Mouse (Mus musculus): ENCODE measurements at regions not wholly inside any gene's neighbourhood (a gene's known extent, or its start where the extent isn't known, plus 50 kb on each side); places are given as distances from the start of the nearest gene placed in this dataset.
A peak's percentile ranks its signal among the peaks of the same experiment; 100 is the strongest.

DNA sequence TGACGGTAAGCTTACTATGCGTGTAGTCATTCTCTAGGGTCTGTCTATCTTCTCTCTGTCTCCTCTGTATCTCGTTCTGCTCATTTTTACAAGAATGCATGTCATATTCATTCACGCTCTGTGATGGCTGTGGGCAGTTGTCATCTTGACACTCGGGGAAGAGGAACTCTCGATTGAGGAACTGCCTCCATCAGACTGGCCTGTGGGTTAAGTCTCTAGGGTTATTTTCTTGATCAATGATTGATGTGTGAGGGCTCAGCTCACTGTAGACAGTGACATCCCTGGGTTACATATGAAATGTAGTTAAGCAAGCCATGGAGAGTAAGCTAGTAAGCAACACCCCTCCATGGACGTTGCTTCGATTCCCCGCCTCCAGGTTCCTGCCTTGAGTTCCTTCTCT, 178.0 kb upstream of the Rreb1 start:
- 82% methylated on average over 9 of the region's 9 CpGs for WGBS
- H3K4me2 ChIP-seq (ENCODE audit: low read depth, low read length): no peak overlapping the region
- H3K4me1 ChIP-seq (ENCODE audit: control insufficient read depth, insufficient read depth, low read length): no peaks in the 10 kb centered on the region
- H3K27me3 ChIP-seq (ENCODE audit: control insufficient read depth, insufficient read depth, low read length): no peaks in the 10 kb centered on the region
- ATAC-seq (ENCODE audit: insufficient read depth, low FRiP score): no peak
- no peaks in the 10 kb centered on the region for H3K9me3 ChIP-seq (replicated peaks; ENCODE audit: control insufficient read depth, low read length)
- no peaks in the 10 kb centered on the region for H3K36me3 ChIP-seq (ENCODE audit: control insufficient read depth, insufficient read depth, low read length)
- no peak overlapping the region for H3K27ac ChIP-seq (ENCODE audit: low read length)
- no peak overlapping the region for H3K9ac ChIP-seq (ENCODE audit: low read length)
- no peak overlapping the region for H3K4me3 ChIP-seq (replicated peaks; ENCODE audit: low read length)

DNA sequence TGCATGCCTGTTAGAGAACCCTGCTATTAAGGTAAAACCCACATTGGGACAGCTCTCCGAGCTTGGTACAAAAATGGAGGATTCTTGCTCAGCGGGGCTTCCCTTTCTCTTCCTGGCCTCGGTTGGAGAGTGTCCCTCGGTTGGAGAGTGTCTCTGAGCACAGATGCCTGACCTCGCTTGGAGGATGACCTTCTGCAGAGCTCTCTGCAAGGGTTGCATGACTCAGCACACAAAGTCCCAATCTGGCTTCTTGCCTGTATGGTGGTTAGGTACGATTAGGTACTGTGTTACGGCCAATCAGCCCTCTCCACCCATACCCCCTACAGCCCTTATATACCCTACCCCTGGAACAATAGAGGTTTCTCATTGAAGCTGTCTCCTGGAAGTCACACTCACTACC, 177.1 kb upstream of the Rreb1 start:
- Histone ChIP-seq H3K4me1 (ENCODE audit: control insufficient read depth, insufficient read depth, low read length) (no peaks in the 10 kb centered on the region), H3K27ac (ENCODE audit: low read length) (no peak overlapping the region), H3K9me3 (replicated peaks; ENCODE audit: control insufficient read depth, low read length) (no peaks in the 10 kb centered on the region), H3K27me3 (ENCODE audit: control insufficient read depth, insufficient read depth, low read length) (no peaks in the 10 kb centered on the region), H3K4me3 (replicated peaks; ENCODE audit: low read length) (no peak overlapping the region), H3K4me2 (ENCODE audit: low read depth, low read length) (no peak overlapping the region), H3K36me3 (ENCODE audit: control insufficient read depth, insufficient read depth, low read length) (no peaks in the 10 kb centered on the region), H3K9ac (ENCODE audit: low read length) (no peak overlapping the region)
- 70% methylated on average over 7 of the region's 7 CpGs for WGBS
- no peak for ATAC-seq (ENCODE audit: insufficient read depth, low FRiP score)

DNA sequence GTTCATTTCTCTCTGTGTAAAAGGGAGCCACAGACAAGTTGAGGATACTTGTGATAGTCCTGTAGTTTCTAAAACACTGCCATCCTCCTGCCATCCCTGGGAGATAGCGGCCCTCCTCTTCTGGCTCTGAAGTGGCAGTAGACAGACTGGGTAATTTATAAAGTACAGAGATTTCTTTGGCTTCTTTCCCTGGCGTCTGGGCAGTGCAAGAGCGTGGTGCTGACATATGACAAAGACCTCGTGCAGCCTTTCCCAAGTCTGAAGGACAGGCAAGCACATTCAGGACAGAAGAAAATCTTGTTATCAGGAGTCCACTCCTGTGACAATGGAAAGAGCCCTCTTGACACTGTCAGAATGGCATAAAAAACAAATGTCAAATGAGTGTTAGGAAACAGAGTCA, 175.9 kb upstream of the Rreb1 start:
- no peaks in the 10 kb centered on the region for H3K36me3 ChIP-seq (ENCODE audit: control insufficient read depth, insufficient read depth, low read length)
- H3K27me3 ChIP-seq (ENCODE audit: control insufficient read depth, insufficient read depth, low read length): no peaks in the 10 kb centered on the region
- H3K4me2 ChIP-seq (ENCODE audit: low read depth, low read length): no peak overlapping the region
- H3K4me3 ChIP-seq (replicated peaks; ENCODE audit: low read length): no peak overlapping the region
- WGBS: 60% methylated on average over 4 of the region's 4 CpGs
- no peaks in the 10 kb centered on the region for H3K9me3 ChIP-seq (replicated peaks; ENCODE audit: control insufficient read depth, low read length)
- H3K9ac ChIP-seq (ENCODE audit: low read length): no peak overlapping the region
- no peak overlapping the region for H3K27ac ChIP-seq (ENCODE audit: low read length)
- no peak for ATAC-seq (ENCODE audit: insufficient read depth, low FRiP score)
- no peaks in the 10 kb centered on the region for H3K4me1 ChIP-seq (ENCODE audit: control insufficient read depth, insufficient read depth, low read length)

DNA sequence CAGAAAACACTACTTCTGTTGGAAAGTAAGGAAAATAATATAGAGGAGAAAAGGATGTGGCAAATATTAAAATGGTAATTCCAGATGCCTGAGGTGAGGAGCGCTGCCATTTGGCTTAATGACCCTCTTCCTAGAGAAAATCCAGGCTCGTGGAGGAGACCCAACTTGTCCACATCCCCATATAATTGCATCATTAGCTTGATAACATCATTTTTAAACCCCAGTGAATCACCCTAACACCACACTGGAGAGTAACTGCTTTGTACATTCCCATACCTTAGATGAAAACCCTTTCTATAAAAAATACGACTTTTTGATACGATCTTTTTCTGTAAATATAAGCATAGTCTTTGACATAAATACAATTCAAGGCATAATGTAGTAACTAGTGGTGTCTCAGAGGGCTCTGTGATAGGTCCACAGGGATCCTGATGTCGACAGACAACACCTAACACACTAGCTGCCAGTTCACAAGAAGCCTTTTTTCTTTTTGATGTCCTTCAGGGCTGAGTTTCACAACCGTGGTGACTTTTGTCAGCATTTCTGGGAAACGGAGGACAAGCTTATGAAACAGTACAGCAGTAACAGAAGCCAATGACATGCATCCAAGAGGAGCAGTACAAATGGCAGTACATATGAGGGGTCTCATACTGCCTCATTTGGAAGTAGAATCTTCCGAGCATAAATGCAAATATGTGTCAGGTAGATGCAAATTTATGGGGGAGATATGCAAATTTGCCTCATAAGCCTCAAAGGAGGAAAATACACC, 174.8 kb upstream of the Rreb1 start:
- H3K9ac ChIP-seq (ENCODE audit: low read length): no peak overlapping the region
- H3K36me3 ChIP-seq (ENCODE audit: control insufficient read depth, insufficient read depth, low read length): no peaks in the 10 kb centered on the region
- H3K9me3 ChIP-seq (replicated peaks; ENCODE audit: control insufficient read depth, low read length): no peaks in the 10 kb centered on the region
- WGBS: 76% methylated on average over 8 of the region's 8 CpGs
- no peaks in the 10 kb centered on the region for H3K27me3 ChIP-seq (ENCODE audit: control insufficient read depth, insufficient read depth, low read length)
- no peak for ATAC-seq (ENCODE audit: insufficient read depth, low FRiP score)
- H3K27ac ChIP-seq (ENCODE audit: low read length): no peak overlapping the region
- no peaks in the 10 kb centered on the region for H3K4me1 ChIP-seq (ENCODE audit: control insufficient read depth, insufficient read depth, low read length)
- H3K4me3 ChIP-seq (replicated peaks; ENCODE audit: low read length): no peak overlapping the region
- no peak overlapping the region for H3K4me2 ChIP-seq (ENCODE audit: low read depth, low read length)

DNA sequence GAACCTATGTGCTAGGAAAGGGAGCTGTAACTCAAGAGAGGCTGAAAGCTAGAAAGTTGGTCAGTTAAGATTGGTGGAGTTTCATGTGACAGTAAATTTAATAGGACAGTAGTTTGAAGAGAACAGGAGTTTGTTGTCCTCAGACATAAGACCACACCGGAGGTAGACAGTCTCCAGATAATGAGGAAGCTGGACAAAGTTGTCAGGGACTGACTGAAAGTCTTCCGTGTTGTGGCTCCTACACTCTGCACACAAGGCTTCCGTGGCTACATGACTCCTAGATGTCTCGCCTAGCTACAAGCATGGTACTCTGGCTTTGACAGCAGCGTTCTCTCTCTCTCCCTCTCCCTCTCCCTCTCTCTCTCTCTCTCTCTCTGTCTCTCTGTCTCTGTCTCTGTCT, 171.9 kb upstream of the Rreb1 start:
- Histone ChIP-seq H3K4me2 (ENCODE audit: low read depth, low read length) (no peak overlapping the region), H3K27me3 (ENCODE audit: control insufficient read depth, insufficient read depth, low read length) (no peaks in the 10 kb centered on the region), H3K27ac (ENCODE audit: low read length) (no peak overlapping the region), H3K4me3 (replicated peaks; ENCODE audit: low read length) (no peak overlapping the region), H3K36me3 (ENCODE audit: control insufficient read depth, insufficient read depth, low read length) (no peaks in the 10 kb centered on the region), H3K9me3 (replicated peaks; ENCODE audit: control insufficient read depth, low read length) (no peaks in the 10 kb centered on the region), H3K4me1 (ENCODE audit: control insufficient read depth, insufficient read depth, low read length) (no peaks in the 10 kb centered on the region), H3K9ac (ENCODE audit: low read length) (no peak overlapping the region)
- 87% methylated on average over 5 of the region's 5 CpGs for WGBS
- ATAC-seq (ENCODE audit: insufficient read depth, low FRiP score): no peak

DNA sequence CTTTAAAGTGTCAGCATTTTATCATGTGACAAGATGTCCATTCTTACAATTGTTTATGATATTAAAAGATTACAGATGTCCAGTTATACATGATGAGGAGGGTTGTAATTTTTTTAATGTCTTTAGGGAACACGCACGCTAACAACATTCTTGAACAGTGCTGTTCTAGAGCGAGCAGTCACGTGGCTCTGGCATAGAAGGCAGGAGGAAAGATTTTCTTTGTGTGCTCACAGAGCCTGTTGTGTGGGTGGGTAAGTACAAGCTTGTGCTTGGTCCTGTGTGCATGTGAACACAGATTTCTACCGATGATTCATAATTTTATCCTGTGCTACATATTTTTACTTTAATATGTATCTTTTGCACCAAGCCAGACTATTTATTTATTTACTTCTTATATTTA, 169.1 kb upstream of the Rreb1 start:
- WGBS: 65% methylated on average over 5 of the region's 5 CpGs
- ATAC-seq (ENCODE audit: insufficient read depth, low FRiP score): no peak
- H3K36me3 ChIP-seq (ENCODE audit: control insufficient read depth, insufficient read depth, low read length): no peaks in the 10 kb centered on the region

DNA sequence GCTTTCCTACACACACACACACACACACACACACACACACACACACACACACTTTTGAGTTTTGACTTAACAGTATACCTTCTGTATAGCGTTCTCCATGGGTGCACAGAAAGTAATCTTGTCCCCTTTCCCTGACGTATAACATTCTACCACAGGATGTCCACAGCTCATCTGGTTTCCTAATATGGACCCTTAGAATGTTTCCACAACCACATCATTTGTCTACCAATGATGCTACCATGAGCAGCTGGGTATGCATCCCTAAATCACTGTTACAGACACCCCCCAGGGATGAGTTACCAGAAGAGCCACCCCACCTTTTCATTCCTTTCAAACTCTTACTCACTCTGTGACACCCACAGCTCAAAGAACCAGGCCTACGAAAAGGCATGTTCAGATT, 166.8 kb upstream of the Rreb1 start:
- no peaks in the 10 kb centered on the region for H3K27me3 ChIP-seq (ENCODE audit: control insufficient read depth, insufficient read depth, low read length)
- H3K4me2 ChIP-seq (ENCODE audit: low read depth, low read length): no peak overlapping the region
- ATAC-seq (ENCODE audit: insufficient read depth, low FRiP score): no peak
- no peaks in the 10 kb centered on the region for H3K36me3 ChIP-seq (ENCODE audit: control insufficient read depth, insufficient read depth, low read length)
- H3K27ac ChIP-seq (ENCODE audit: low read length): no peak overlapping the region
- no peak overlapping the region for H3K4me3 ChIP-seq (replicated peaks; ENCODE audit: low read length)
- H3K4me1 ChIP-seq (ENCODE audit: control insufficient read depth, insufficient read depth, low read length): no peaks in the 10 kb centered on the region
- no peaks in the 10 kb centered on the region for H3K9me3 ChIP-seq (replicated peaks; ENCODE audit: control insufficient read depth, low read length)
- no peak overlapping the region for H3K9ac ChIP-seq (ENCODE audit: low read length)
- 74% methylated on average over 3 of the region's 3 CpGs for whole genome bisulfite sequencing

More for the DNA sequence above, 169.1 kb upstream of the Rreb1 start:
- H3K4me1 ChIP-seq (ENCODE audit: control insufficient read depth, insufficient read depth, low read length): no peaks in the 10 kb centered on the region
- no peak overlapping the region for H3K4me3 ChIP-seq (replicated peaks; ENCODE audit: low read length)
- no peaks in the 10 kb centered on the region for H3K27me3 ChIP-seq (ENCODE audit: control insufficient read depth, insufficient read depth, low read length)
- no peak overlapping the region for H3K4me2 ChIP-seq (ENCODE audit: low read depth, low read length)
- no peak overlapping the region for H3K9ac ChIP-seq (ENCODE audit: low read length)
- no peaks in the 10 kb centered on the region for H3K9me3 ChIP-seq (replicated peaks; ENCODE audit: control insufficient read depth, low read length)
- no peak overlapping the region for H3K27ac ChIP-seq (ENCODE audit: low read length)

DNA sequence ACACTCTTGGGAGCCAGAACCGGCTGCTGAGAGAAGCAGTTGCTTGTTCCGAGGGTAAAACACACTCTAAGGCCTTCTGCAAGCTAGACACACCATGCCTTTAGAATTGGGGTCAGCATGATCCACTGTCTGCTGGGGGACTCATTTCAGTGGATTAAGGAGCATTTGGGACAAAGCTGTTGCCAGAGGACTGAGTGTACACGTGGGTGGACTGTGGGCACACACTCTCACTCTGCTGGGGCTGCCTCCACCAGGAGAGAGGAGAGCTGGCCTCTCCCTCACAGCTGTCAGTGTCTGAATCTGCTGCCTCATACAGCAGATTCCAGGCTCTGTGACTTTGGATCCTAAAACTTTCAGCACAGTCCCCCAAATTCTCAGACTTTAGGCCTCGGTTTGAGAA, 161.2 kb upstream of the Rreb1 start:
- no peak for ATAC-seq (ENCODE audit: insufficient read depth, low FRiP score)
- Histone ChIP-seq H3K9ac (ENCODE audit: low read length) (no peak overlapping the region), H3K4me3 (replicated peaks; ENCODE audit: low read length) (no peak overlapping the region), H3K4me1 (ENCODE audit: control insufficient read depth, insufficient read depth, low read length) (peaks cover 9% of the 10 kb centered on the region; the same call in 1 of the 2 replicates), H3K4me2 (ENCODE audit: low read depth, low read length) (no peak overlapping the region), H3K27me3 (ENCODE audit: control insufficient read depth, insufficient read depth, low read length) (no peaks in the 10 kb centered on the region), H3K36me3 (ENCODE audit: control insufficient read depth, insufficient read depth, low read length) (no peaks in the 10 kb centered on the region), H3K27ac (ENCODE audit: low read length) (no peak overlapping the region), H3K9me3 (replicated peaks; ENCODE audit: control insufficient read depth, low read length) (no peaks in the 10 kb centered on the region)
- WGBS: 86% methylated on average over 4 of the region's 4 CpGs

DNA sequence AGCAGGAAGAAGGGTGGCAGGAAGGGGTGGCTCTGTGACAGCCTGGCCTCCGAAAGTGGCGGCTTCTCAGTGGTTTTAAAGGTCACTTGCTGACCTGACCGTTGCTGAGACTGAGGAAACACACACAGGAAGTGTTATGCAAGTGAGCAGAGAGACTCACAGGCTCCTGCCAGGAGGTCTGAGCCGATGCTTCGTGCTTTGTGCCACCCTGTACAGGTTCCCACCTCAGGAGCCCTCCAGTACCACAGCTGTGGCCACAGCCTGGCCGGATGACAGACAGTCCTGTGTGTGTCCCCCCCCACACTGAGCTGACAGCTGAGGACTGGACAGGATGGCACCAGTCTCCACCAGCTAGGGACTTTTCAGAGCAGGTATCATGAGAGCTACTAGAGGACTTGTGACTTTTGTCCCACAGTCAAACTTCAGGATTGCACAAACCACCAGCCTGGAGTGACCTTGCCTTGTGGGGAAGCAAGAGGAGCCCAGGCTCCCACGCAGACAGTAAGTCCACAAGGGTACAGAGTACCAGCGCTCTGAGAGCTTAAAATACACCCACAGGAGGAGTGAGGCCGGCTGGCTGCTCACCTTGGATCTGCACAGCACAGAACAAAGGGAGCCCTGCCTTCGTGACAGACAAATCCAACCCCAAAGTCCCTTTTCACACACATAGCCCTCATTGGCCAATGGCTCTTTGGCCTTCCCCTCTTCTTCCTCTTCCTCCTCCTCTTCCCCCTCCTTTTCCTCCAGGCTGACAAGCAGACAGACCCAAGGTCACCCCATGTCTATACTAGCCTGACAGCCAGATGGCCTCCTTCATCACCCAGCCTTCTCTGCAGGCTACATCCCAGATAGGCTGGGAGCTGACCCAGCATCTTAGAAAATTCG, 158.1 kb upstream of the Rreb1 start:
- H3K4me3 ChIP-seq (replicated peaks; ENCODE audit: low read length): no peak overlapping the region
- WGBS: 42% methylated on average over 11 of the region's 11 CpGs
- H3K36me3 ChIP-seq (ENCODE audit: control insufficient read depth, insufficient read depth, low read length): no peaks in the 10 kb centered on the region
- peaks cover 9% of the 10 kb centered on the region; the same call in 1 of the 2 replicates for H3K4me1 ChIP-seq (ENCODE audit: control insufficient read depth, insufficient read depth, low read length)
- H3K27ac ChIP-seq (ENCODE audit: low read length): peak overlapping the region; percentile 75
- H3K9me3 ChIP-seq (replicated peaks; ENCODE audit: control insufficient read depth, low read length): no peaks in the 10 kb centered on the region
- no peak overlapping the region for H3K4me2 ChIP-seq (ENCODE audit: low read depth, low read length)
- H3K27me3 ChIP-seq (ENCODE audit: control insufficient read depth, insufficient read depth, low read length): no peaks in the 10 kb centered on the region
- no peak overlapping the region for H3K9ac ChIP-seq (ENCODE audit: low read length)
- ATAC-seq (ENCODE audit: insufficient read depth, low FRiP score): peak; percentile 56

Data from stomach, embryonic 16.5 days (tissue).